Mouse (Mus musculus) frontal cortex, adult 2 months (tissue): ENCODE data around the gene Slc35e4. TPM values are rescaled to one million over a fixed set of nuclear protein-coding genes. Genes with fewer than 3 reads are reported as not detected.
"Not testable (repeated sequence)": the region's sequence is repeated elsewhere in the genome, so short reads cannot be mapped to it uniquely, and the experiment has no call there.

ENCODE experiments used
- DNase-seq, 2 experiments: peaks; one replicate each; pipeline ENCODE4 v3.0.0; 2022; ENCODE audit warnings: low spot score in 1 of 2; ENCODE audit errors: extremely low spot score in 1 of 2
- polyA plus RNA-seq: library from polyadenylated mRNA; depleted of rRNA; stranded (reverse); fragments of >200 nt; gene quantifications from 2 replicates; pipeline ENCODE4 v1.2.3, GENCODE M21; 2012

Slc35e4 gene
- polyA plus RNA-seq, 1 experiment: 23.9 TPM

DNA sequence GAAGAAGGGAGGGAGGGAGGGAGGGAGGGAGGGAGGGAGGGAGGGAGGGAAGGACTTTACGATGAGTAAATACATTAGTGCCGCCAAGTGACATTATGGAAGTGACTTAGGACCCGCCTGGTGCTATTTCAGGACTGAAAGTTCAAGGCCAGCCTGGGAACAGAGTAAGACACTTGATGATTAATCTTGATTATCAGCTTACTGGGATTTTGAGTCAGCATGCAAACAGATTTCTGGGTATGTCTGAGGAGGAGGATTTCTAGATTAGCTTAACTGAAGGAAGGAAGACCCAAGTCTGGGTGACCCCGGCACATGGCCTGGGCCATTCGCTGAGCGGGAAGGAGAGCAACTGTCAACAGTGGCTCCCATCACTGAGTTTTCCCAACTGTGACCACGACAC is 6.0 kb upstream of the Slc35e4 start:
- DNase-seq: no peak

DNA sequence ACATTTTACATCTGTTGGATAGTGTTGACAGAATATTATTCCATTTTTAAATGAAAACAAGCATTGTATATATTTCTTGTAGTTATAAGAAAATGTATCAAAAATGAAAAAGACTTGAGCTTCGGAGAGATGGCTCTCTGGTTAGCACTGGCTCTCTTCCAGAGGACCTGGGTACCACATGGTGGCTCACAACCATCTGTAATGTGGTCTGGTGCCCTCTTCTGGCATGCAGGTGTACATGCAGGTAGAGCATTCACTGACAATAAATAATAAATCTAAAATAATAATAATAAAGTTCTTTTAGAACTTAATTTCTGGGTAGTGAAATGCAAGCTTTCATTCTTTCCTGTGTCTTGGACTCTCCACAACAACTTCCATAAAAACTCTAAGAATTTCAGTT is 4.3 kb upstream of the Slc35e4 start:
- DNase-seq: no peak

DNA sequence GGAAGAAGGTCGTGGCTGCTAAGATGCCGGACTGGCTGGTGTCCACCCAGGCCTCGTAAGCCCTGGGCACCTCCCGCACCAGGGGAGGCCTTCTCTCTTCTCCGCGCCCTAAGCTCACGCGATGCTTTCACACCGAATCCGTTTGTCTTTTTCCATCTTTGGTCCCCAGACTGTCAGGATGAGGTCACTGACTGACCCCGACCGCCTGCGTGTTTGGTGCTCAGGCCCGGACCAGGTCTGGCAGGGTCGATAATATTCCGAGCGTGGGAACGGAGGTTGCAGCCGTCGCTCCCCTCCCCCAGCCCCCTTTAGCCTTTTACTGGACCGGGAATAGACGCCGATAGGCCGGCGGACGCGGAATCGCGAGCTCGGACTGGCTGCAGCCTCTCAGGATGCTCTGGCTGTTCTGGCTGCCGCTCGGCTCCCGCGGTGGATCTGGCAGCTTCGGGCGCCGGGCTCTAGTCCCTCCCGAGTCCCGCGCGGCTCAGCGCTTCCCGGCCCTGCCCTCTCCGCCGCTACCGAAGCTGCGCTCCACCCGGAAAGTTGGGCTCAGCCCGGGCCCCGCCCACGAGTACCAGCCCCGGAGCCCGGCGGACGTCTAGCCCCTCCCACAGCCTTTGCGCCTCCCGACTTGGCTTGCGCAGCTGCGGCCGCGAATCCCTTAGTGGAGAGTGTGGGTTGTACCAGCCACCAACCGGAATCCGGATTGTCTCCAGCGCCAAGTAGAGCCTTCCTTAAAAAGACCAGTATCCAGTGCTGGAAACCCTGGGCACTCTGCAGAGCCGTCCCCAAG is 952 bp downstream of the Slc35e4 start:
- DNase-seq: peak; percentile 91 to 95

DNA sequence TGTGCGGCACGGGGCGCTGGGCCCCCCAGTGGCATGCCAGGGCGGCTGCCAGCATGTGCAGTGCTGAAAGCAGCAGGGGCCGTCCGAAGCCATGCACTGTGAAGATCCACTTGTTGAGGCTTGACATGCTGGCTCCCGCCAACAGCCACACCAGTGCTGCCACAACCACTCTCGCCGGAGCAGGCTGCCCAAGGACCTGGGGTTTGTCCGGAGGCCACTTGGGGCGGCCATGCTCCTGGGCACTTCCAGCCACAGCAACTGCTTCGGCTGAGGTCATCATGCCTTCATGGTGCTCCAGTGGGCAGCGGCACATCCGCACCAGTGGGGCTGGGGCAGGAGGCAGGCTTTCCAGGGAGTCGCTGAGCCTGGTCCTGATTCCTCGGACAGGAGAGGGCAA is 1.6 kb downstream of the Slc35e4 start:
- no peak for DNase-seq

DNA sequence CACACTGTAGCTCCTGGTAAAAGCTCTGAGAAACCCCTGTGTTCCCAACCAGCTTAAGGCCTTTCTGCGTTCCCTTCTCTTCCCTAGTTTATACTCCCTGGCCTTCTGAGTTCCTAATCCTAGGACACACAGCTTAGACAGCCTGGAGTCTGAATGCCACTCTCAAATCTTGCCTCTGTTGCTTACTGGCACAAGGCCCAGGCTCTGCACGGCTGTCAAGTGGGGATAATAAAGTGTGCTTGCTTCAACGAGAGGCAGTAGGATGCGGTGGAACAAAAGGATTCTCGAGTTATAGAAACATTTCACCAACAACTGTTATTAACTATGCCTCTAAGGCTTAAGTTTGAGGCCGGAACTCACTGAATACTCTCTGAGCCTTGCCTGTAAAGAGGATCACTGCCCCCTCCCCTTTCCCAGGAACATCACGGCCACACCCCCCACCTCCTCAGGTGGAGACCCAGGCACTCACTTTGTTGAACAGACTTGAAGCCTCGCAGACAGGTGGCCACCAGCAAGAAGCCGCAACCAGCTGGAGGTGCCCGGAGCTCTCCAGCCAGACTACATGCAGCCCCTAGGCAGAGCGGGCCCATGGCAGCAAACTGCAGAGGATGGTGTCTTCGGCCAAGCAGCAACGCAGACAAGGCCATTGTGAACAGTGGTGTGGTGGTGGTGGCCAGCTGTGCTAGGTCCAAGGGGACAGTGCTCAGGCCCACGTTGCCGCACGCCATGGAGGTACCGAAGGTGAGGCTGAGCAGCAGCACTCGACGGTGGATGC is 2.2 kb downstream of the Slc35e4 start:
- DNase-seq: peak in 1 of 2 experiments; percentile 52

DNA sequence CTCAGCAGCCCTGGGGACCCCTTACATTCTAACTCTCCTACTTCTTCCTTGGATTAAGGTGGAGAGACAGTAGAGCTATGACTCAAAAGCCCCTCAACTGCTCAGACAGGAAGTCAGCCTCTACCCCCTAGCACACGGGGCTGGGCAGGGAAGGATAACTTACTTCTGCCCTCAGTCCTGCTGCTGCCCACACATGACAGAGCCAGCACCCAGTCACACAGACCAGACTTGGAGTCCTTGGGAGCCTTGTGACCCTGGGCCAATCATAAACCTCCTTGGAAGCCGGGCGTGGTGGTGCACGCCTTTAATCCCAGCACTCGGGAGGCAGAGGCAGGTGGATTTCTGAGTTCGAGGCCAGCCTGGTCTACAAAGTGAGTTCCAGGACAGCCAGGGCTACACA is 3.0 kb downstream of the Slc35e4 start:
- not testable (repeated sequence) for DNase-seq

DNA sequence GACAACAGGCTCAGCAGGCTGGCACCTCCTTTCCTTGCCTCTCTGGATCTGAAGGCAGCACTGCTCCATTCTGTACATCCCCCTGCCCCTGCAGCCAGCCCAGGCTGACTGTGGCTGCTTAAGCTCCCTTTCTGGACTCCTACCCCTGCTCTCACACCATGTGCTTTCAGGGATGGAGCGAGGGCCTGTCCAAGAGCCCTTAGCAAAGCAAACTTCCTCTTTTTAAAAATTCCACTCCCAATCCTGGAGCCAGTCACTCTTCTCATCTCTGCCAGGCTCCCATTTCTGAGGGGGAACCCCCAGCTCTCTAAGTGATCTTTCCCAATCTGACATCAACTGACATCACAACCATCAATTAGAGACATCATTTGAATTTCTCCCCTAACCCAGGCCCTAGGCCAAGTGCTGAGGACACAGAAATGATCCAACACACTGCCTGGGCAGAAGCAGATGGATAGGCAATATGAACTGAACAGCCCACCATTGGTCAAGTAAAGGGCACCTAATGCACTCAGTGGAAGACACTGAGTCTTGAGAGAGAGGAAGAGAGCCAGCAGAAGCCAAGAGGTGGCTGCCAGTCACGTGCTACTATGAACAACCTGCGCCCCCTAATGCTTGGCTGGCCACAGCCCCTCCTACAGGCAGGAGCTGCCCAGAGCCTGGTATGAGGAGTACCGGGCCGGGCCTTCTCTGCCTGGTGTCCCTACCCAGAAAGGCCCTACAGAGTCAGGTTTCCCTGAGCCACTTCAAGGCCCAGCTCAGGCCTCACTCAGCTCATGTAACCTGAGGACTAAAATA is 3.8 kb downstream of the Slc35e4 start:
- DNase-seq: no peak

DNA sequence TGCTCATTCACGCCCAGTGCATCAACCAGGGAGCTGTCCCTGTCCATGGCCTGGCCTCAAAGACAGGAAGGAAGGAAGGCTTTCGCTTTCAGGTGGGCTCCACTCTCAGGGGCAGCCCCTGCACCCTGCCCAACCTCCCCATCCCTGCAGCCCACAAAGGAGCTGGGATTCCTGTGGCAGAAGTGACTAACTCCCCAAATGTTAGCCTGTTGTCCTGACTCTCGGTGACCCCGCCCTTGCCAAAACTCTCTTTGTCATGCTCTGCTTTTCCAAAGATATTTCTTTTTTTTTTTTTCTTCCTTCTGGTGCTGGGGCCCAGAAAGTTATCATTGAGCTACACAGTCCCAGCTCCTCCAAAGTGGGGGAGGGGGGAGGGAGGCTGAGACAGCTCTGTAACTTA is 5.2 kb downstream of the Slc35e4 start:
- DNase-seq: no peak

DNA sequence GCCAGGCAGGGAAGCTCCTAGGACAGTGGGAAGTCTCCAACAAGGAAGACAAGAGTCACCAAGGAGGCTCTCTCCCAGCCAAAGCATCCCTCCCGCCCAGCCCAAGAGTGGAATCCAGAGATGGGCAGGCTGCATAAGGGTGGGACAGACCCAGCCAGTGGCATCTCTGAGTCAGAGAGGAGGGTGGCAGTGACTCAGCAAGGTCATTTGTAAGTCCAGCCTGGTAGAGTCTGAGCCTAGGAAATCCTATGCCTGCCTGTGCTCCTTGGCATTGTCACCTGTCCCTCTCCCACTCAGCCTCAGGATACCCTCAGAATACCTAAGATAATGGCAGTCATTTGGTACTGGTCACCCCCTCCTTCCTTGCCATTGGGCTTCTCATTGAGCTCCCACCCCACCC is 9.0 kb downstream of the Slc35e4 start:
- DNase-seq: no peak

DNA sequence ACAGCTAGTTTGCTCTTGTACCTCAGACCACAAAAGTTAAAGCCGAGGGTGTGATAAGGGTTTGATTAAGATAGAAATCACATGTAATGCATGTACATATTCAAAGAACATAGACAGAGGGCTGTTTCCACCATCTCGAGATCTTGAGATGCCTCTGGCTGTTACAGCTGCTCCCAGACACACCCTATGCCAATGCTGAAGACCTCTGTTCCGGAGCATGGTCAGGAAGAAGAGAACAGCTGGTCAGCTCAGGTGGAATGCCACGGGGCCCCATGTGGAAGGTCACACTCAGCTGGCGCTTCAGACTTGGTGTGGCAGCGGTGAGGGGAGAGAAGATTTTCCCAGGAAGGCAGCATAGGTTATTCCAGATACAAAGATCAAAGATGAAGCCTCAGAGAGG is 9.8 kb downstream of the Slc35e4 start:
- no peak for DNase-seq

DNA sequence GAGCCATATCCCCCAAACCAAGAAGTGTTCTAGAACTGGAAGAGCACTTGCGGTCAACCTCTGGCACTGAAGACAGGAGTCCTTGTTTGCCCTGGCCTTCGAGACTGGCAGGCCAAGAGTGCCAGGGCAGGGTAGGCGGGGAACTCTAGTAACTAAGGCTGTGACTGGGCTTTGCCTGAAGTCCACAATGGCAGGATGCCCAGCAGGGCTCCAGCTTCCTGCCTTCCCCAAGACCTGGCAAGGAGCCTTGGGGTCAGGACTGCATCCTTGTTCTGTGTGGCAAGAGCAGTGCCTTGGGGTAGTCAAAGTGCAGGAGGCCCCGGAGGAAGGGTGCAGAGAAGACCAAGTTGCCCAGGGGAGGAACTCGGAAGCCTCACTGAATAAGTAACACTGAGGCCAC is 11.4 kb downstream of the Slc35e4 start:
- DNase-seq: peak in 1 of 2 experiments; percentile 58

DNA sequence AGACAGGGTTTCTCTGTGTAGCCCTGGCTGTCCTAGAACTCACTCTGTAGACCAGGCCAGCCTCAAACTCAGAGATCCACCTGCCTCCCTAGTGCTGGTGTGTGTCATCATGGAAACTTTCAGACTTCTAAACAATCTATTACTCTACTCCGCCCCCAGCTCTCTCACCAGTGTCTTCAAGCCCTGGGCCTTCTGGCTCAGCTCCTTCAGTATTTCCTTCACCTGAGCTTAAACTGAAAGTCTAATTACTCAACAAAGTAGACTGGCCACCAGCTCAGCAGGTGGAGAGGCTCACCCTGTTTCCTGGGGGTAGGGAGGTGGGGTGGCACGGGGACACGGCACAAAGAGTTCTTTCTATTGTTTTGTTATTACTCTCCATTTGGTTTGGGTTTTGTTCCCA is 11.9 kb downstream of the Slc35e4 start:
- DNase-seq: no peak

DNA sequence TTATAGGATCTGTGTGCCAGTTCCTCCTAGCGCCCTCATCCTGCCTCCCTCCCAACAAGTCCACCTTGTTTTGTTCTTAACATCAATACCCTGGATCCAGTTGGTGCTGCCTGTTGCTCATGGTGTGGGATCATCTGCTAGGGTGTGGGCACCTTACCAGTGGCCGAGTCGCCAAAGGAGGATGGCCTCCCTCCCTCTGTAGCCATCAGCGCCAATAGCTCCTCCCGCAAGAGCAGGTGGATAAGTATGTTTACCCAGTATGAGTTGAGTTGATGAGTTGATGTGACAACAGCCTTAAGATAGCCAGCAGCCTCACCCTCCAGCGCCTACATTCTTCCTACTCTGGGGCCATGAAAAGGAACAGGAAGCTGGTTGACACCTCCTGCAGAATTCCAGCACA is 14.2 kb downstream of the Slc35e4 start:
- no peak for DNase-seq

DNA sequence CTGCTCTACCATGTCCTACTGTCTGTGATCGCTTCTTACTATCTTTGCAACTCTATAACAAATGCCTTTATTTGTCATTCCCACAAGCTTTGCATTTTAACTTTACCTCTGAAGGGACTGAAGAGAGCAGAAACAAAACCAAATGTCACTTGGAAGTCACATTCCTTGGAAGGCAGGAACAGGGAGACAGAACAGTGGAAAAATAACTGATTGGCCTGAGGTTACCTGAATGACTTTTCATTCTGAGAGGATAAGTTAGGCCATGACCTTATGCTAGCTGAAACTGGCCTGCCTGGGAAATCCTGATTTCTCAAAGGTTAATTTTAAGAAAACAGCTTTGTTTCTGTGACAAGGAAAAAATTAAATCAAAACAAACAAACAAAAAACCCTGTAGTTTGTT is 18.5 kb downstream of the Slc35e4 start:
- DNase-seq: no peak

DNA sequence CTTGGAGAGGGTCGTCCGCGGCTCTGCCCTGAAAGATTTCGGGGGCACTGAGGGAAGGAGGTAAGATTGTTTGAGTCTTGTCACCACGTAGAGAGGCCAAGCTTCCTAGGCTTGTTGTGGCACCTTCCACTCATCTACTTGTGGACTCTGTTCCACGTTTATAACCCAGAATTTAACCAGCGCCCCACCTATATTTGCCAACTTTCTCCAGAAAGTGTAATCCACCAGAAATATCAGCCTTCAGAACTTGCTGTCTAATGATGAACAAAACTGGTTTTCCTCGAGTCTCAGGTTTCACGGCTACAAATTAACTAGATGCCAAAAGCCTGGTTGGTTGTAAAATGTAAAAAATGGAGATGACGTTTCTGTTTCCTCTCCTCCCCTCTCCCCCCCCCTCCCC is 19.0 kb downstream of the Slc35e4 start:
- DNase-seq: no peak

DNA sequence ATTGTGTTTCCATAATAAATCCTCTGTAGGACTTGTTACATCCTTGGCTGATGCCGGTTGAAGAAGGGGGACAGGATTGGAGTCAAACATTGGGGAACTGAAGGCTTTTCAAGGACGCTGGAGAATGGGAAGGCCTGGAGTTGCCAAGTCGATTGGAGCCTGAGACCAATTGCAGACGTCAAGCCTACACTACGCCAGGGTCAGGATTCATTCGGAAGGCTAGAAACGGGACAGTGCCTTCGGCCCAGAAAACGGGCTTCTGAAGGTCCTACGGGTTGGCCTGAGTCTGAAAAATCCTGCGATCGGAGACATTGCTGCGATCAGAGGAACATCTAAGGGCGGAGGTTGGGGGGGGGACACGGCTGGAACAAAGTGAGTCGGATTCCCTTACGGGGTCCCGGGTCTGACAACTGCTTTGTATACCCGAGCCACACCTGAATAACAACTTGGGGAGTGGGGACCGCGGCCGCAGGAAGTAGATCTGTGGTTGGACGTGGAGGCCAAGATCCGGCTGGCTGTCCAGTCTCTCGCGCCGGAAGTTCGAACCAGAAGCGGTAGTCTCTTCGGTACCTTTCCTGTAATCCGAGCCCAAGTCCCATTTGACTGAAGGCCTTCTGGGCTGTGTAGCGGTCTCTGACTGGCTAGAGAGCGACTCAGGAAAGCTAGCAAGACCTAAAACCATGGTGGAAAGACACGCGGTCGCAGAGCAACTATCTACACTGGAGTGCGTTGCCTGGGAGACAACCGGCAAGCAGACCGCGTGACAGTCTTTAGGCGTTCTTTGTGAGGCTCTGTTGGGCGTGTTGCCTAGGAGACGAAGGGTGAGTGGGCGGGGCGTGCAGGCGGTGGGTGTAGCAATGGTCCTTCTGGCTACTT is 19.8 kb downstream of the Slc35e4 start, which contains the start of the genes 4921536K21Rik and Dusp18:
TSS of gene 4921536K21Rik (minus strand) at position 693 of the 876 bp plus-strand sequence.
TSS of gene Dusp18 (plus strand) at position 835 of the 876 bp plus-strand sequence.
- DNase-seq: peak; percentile 95 to 98

DNA sequence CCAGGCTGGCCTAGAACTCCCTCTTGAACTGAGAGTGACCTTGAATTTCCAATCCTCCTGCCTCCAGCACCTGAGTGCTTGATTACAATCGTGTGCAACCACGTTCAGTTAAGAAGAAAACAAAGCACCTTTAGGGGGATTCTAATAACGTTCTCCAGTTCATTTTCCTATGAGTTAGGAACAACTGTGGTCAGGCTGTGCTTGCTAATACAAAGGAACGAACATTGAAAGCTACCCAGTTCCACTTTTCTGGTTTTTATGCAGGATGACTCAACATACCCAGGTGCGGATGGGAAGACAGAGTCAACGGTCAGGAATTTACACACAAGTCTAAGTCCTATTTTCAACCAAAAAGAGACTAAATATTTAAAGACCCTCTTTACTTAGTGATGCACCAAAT is 20.5 kb downstream of the Slc35e4 start:
- DNase-seq: no peak

DNA sequence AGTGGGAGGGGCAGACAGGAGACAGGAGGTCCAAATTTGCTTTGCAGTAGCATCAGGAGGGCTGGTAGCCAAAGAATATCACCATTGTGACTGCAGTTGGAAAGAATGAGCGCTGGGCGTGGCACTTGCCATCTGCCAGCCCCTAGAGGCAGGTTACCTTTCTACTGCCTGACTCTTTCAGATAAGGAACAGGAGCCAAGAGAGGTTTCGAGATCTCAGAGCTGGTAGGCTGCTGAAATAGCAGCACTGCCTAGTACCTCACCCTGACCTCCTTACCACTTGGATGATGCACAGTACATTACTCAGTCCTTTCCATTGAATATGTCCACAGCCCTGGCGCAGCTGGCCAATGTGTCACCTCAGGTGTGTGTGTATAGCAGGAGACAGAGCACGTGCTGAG is 27.1 kb downstream of the Slc35e4 start:
- no peak for DNase-seq

DNA sequence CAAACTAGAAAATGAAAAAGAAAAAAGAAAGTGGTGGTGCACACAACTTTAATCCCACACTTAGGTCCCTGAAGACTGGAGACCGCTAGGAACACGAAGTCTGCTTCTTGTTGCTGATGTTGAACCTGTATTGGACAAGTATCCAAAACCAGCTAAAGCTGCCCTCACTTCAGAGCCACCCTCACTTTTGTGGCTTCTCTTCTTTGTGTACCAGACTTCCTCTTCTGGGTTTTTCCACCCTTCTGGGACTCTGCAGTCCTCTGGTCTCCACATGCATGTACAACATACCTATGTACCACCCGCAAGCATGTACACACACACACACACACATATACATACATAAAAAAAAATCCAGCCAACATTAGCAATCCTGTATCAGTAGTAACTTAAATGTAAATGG is 30.8 kb downstream of the Slc35e4 start:
- no peak for DNase-seq

DNA sequence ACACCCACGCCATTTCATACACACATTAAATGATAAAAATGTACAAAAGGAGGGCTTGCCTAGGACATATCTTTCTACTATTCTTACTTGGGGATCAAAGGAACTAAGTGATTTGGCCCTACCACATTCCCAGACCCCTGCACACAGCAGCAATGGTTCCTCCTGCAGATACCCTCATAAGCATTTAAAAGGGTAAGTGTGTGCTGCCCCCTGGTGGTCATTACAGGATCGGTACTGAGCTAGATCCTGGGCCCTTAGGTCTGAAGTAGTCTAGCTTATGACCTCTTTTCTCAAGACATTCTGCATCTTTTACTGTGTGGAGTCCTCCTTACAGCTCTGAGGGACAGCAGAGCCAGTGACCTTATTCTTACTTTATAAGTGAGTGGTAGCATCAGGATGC is 34.6 kb downstream of the Slc35e4 start:
- peak; percentile 57 to 94 for DNase-seq
